Comparison of ENCODE assay signal across 7 mouse cellular contexts in the genomic region with DNA sequence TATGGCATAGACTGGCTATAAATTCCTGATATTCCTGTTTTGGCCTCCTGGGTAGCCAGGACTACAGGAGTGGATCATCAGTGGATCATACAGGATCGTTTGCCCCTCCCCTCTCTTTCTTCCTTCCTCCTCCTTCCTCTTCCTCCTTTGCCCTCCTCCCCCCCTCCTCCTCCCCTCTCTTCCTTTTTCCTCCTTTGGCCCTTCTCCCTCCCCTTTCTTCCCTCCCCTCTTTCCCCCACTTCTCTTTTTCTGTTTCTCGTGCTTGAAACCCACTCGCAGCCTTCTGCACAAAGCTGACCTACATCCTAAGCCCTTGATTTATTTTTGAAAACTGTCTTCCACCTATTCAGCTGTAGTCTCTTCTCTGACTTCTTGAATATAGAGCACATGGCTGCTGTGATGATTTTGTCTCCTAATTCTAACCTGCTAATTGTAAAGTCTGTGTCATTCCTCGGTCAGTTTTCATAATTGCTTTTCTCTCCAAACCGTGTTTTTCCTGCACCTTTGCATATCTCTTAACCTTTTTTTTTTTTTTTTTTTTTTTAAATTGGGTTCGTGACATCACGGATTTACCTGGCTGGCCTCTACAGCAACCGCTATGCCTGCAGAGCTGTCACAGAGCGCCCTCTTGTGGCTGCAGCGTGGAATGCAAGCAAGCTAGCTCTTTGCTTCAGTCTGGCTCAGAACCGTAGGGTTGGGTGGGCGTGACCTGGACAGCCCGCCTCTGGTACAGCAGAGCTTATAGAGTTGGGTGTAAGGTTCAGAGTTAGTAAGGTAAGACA.
DNase-seq lines count a peak whose midpoint lies in the region; ATAC-seq lines count a peak whose summit lies in the region.

No protein-coding gene starts in this region.

- peak; percentile 52 for ATAC-seq in intestine, embryonic 16.5 days
- ATAC-seq in midbrain, embryonic 11.5 days (ENCODE audit: low FRiP score): peak; percentile 85

- peaks cover 4% of the 10 kb centered on the region for H3K4me1 ChIP-seq in intestine, embryonic 16.5 days (ENCODE audit: control insufficient read depth, insufficient read depth, low read length)
- H3K4me1 ChIP-seq in midbrain, embryonic 11.5 days (ENCODE audit: control insufficient read depth, insufficient read depth, low read length): no peaks in the 10 kb centered on the region

- no peak overlapping the region for H3K4me3 ChIP-seq in intestine, embryonic 16.5 days (ENCODE audit: low read length)
- no peak overlapping the region for H3K4me3 ChIP-seq in midbrain, embryonic 11.5 days (ENCODE audit: low read depth, low read length)

- H3K9me3 ChIP-seq in intestine, embryonic 16.5 days (ENCODE audit: control insufficient read depth, low read length): no peaks in the 10 kb centered on the region
- H3K9me3 ChIP-seq in midbrain, embryonic 11.5 days (ENCODE audit: control insufficient read depth, low read length): no peaks in the 10 kb centered on the region

- peak; percentile 79 for DNase-seq in adipocyte (ENCODE audit: low spot score)
- DNase-seq in cerebellum, postnatal 25 days: peak; percentile 81 to 91
- peak; percentile 63 for DNase-seq in gastrocnemius, adult 18-20 months (ENCODE audit: low spot score)
- peak; percentile 75 to 79 for DNase-seq in left cerebral cortex, postnatal 25 days (ENCODE audit: low spot score in 2 of 2)
- DNase-seq in midbrain, embryonic 11.5 days (ENCODE audit: low spot score, missing footprints): peak; percentile 98
- DNase-seq in spleen, adult 18-20 months: peak; percentile 31 to 61

- 0 out of 2 replicates have a peak overlapping the region, but pooled peaks have one; percentile 14 for H3K9ac ChIP-seq in intestine, embryonic 16.5 days (ENCODE audit: low read depth, low read length)
- no peak overlapping the region for H3K9ac ChIP-seq in midbrain, embryonic 11.5 days (ENCODE audit: low read length)

- H3K27me3 ChIP-seq in intestine, embryonic 16.5 days (replicated peaks; ENCODE audit: control insufficient read depth, insufficient read depth, low read length): no peaks in the 10 kb centered on the region
- H3K27me3 ChIP-seq in midbrain, embryonic 11.5 days (ENCODE audit: control insufficient read depth, insufficient read depth, low read length): no peaks in the 10 kb centered on the region

- intact Hi-C loops in left cerebral cortex, postnatal 25 days (cut with DNase I): loop anchor here (5.0 kb wide), 1 partner anchor 126 kb away; no protein-coding TSS in a partner anchor

- 10% methylated on average over 13 of the region's 13 CpGs for WGBS in intestine, embryonic 16.5 days
- WGBS in midbrain, embryonic 11.5 days: 11% methylated on average over 13 of the region's 13 CpGs

- H3K36me3 ChIP-seq in intestine, embryonic 16.5 days (ENCODE audit: control insufficient read depth, insufficient read depth, low read length): no peaks in the 10 kb centered on the region
- H3K36me3 ChIP-seq in midbrain, embryonic 11.5 days (ENCODE audit: control insufficient read depth, insufficient read depth, low read length): no peaks in the 10 kb centered on the region

- no peak overlapping the region for H3K27ac ChIP-seq in intestine, embryonic 16.5 days (ENCODE audit: low read length)
- no peak overlapping the region for H3K27ac ChIP-seq in midbrain, embryonic 11.5 days (ENCODE audit: low read depth, low read length)

- no peak overlapping the region for H3K4me2 ChIP-seq in intestine, embryonic 16.5 days (ENCODE audit: low read depth, low read length)
- no peak overlapping the region for H3K4me2 ChIP-seq in midbrain, embryonic 11.5 days

Comparison
In these comparisons a context has a peak if more than half of its experiments do, and no peak if none do; other contexts are left out.
1. DNase-seq: peak in every context shown above with its lines; median percentile 98 in midbrain, embryonic 11.5 days; 86 in cerebellum, postnatal 25 days; 79 in adipocyte; 77 in left cerebral cortex, postnatal 25 days; 63 in gastrocnemius, adult 18-20 months; 46 in spleen, adult 18-20 months.